Comparison of ENCODE assay signal across 15 mouse cellular contexts in genomic region chr13:96401251-96401650, GRCm38 (mm10).
"Had no signal": no experiment of that assay in that cellular context is flagged by ENCODE, and none has a peak within 500 bp of the region (broad histone marks: within the 10 kb centered on the region; RNA-seq: fewer than 3 reads in every experiment).

No protein-coding gene starts in this region.

- H3K27me3 ChIP-seq: liver, embryonic 12.5 days; neural tube, embryonic 13.5 days had no signal

- H3K4me1 ChIP-seq: limb, embryonic 10.5 days; liver, embryonic 12.5 days; midbrain, embryonic 10.5 days; neural tube, embryonic 13.5 days had no signal

- DNase-seq: lung, embryonic 14.5 days; lung, postnatal 10 days; lung, postnatal 4 days; retina, postnatal 1 day; right cerebral cortex, postnatal 4 days; spleen, adult 18-20 months; thymus, adult 2 months; thymus, postnatal 25 days had no signal

- H3K9me3 ChIP-seq: limb, embryonic 10.5 days; liver, embryonic 12.5 days; midbrain, embryonic 10.5 days; neural tube, embryonic 13.5 days had no signal

- ATAC-seq: intestine, embryonic 16.5 days; liver, embryonic 12.5 days; midbrain, embryonic 16.5 days had no signal

- H3K4me2 ChIP-seq: liver, embryonic 12.5 days; lung, embryonic 14.5 days; neural tube, embryonic 13.5 days had no signal

- H3K27ac ChIP-seq: left cerebral cortex, adult 2 months; limb, embryonic 10.5 days; liver, embryonic 12.5 days; midbrain, embryonic 10.5 days; neural tube, embryonic 13.5 days had no signal

- H3K9ac ChIP-seq: liver, embryonic 12.5 days; lung, embryonic 14.5 days; neural tube, embryonic 13.5 days had no signal

- H3K4me3 ChIP-seq: left cerebral cortex, adult 2 months; limb, embryonic 10.5 days; liver, embryonic 12.5 days; midbrain, embryonic 10.5 days; neural tube, embryonic 13.5 days had no signal
